Mouse (Mus musculus): ENCODE data around the gene Usp24.
"Not testable (repeated sequence)": the region's sequence is repeated elsewhere in the genome, so short reads cannot be mapped to it uniquely, and the experiment has no call there.

Gene Usp24

DNA sequence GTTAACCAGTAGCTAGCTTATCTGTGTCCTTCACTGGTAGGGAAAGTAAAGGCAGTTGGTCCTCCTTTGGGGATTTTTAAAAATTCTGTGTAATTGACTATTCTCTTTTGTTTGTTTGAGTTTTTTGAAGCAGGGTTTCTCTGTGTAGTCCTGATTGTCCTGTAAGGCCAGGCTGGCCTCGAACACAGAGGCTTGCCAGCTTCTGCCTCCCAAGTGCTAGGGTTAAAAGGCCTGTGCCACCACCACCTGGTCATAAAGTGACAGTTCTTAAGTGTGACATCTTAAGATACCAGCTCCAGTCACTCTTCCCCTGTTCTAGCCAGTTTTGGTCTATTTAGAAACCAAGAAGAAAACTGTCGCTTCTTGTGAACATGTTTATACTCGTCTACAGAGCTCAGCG is 2.2 kb downstream of the Usp24 start:
- no peak for DNase-seq (ENCODE audit: low spot score in 2 of 2)

DNA sequence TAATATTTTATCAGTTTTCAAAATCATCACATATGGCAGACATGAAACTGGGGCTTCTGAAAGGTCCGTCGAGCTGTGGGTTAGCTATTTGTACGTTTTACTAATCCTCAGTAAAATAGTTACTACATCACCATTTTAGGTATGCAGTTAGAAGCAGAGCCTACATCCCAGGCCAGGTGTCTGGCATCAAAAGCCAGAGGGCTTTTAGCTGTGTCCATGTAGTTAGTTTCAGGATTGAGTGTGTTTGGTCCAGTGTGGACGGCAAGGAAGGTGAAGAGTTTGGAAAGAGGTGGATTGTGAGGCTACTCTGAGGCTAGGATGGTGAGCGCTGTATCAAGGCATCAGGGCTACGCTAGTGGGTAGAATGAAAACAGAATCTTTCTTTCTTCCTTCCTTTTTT is 3.0 kb downstream of the Usp24 start:
- no peak for DNase-seq (ENCODE audit: low spot score in 2 of 2)

DNA sequence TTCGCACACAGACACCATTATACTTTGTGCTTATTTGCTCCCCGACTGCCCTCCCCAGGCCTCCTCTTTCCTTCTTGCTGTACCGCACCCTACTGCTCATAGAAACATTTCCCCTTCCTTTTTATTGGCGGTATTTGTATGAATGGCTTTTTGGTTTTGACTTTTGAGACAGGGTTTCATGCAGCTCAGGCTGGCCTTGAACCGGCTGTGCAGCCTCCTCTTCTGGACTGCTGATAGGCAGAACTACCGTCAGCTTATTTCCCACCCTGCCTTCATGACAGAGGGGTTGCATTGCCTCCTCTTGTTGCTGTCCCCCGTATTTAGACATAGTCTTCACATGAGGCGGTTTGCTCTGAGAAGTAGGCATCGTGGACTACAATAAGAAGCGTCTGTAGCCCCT is 6.8 kb downstream of the Usp24 start:
- DNase-seq (ENCODE audit: low spot score in 2 of 2), result no peak

DNA sequence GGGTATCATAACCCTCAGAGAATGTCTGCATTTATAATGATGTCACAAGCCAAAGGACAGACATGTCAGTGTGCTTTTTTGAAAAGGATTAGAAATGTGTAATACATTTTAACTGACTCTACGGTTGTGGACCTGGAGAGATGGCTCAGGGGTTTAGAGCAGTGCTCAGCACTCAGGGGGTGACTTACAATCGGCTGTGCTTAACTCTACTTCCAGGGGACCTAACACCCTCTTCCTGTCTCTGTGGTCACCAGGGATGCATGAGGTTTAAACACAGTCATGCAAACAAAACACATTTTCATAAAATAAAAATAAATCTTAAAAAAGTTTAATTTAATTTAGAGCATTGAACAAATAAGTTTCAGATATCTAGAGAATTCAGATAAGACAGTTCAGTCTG is 7.3 kb downstream of the Usp24 start:
- no peak for DNase-seq (ENCODE audit: low spot score in 2 of 2)

DNA sequence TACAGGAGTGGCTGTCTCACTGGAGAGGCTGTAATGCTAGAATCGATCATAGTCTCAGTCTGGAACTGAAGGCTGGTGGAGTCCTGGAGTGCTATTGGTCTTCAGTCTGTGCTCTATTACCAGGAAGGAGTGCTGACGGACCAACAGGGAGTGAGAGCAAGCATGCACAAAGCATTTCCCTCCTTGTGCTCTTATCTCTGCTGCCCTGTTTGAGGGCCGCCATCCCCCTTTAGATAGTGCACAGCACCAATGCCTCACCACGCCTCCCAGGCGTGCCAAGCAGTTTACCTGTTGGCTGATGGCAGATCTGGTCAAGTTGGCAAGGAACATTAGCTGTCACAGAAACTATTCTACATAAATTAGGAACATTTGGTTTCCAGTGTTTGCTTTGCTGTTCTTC is 11.4 kb downstream of the Usp24 start:
- peak; percentile 49 to 66 for DNase-seq (ENCODE audit: low spot score in 2 of 2)

DNA sequence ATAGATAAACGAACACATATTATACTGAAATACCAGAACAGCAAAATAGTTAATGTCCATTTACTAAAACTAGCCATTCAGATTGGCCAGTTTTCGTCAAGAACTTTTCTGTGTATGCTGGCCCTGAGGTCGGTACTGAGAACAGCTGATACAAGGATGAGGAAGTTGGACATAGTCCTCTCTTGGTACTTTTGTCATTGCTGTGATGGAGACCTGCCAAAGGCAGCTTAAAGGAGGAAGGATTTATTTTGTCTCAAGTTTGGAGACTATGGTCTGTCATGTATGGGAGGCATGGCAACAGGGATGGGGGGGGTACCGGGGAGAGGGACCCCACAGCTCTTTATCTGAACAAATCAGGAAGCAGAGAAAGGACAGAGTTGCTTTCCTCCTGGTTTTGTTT is 12.7 kb downstream of the Usp24 start:
- no peak for DNase-seq (ENCODE audit: low spot score in 2 of 2)

DNA sequence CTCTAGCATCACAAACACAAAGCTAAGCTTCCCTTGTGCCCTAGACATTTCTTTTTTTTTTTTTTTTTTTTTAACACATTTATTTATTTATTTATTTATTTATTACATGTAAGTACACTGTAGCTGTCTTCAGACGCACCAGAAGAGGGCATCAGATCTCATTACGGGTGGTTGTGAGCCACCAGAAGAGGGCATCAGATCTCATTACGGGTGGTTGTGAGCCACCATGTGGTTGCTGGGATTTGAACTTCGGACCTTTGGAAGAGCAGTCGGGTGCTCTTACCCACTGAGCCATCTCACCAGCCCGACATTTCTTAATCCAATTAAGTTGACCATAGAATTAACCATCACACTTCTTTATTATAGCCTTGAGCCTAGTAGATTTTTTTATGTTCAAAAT is 13.2 kb downstream of the Usp24 start:
- not testable (repeated sequence) for DNase-seq (ENCODE audit: low spot score in 2 of 2)

DNA sequence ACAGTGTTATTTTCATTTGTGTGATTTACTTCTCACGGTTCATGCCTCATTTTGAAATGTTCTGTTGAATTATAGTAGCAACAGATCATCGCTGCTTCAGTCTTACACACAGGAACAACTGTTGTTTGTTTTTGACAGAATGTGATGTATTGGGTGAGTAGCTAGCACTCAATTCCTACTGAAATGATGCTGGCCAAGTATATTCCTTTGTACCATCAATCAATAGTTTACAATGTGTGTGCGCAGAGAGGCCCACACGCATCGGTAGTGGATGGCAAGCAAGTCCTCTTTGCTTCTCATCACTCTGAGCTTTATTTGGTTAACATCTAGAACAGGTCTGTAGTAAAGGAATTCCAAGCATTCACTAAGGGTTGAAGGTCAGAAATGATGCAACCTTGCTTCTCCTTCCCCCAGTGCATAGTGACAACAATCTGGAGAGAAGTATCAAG is 14.4 kb downstream of the Usp24 start:
- no peak for DNase-seq (ENCODE audit: low spot score in 2 of 2)

DNA sequence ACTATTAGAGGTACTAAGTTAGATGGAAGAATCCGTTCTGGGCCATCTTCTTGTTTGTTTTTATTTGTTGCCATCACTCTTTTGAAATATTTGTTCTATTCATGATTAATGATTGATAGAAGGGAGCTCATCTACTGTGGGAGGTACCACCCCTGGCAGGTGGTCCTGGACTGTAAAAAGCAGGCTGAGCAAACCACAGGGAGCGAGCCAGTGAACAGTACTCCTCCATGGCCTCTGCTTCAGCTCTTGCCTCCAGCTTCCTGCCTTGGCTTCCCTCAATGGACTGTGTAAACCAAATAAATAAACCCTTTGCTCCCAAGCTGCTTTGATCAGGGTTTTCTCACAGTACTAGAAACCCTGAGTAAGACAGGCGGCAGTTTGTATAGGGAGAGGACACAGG is 17.1 kb downstream of the Usp24 start:
- DNase-seq (ENCODE audit: low spot score in 2 of 2), result no peak

DNA sequence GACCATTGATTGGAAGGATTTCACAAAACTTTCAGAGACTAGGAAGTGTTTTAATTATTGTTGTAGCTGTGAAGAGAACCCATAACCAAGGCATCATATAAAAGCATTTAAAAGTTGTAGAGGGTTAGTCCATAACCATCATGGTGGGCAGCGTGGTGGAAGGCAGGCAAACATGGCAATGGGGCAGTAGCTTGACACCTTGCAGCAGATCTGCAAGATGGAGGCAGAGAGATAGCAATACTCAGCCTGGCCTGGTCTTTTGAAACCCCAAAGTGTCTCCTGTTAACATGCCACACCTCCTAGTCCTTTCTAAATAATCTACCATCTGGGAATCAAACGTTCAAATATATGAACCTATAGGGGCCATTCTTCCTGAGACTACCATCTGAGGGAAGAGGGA is 17.6 kb downstream of the Usp24 start:
- DNase-seq (ENCODE audit: low spot score in 2 of 2), result no peak

DNA sequence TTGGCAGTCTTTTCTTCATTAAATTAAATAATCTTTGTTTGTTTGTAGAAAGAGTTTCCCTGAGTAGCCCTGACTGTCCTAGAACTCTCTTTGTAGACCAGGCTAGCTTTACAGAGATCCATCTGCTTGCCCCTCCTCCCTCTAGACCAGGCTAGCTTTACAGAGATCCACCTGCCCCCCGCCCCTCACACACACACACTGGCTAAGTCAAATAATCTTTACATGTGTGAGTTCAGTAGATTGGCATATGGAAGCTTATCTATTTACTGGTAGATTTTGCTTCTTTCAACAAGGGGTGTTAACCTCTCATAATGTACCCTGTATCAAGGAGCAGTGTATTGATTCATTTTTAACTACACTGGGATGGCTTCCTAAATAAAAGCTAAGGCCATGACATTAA is 19.8 kb downstream of the Usp24 start:
- DNase-seq (ENCODE audit: low spot score in 2 of 2), result no peak

DNA sequence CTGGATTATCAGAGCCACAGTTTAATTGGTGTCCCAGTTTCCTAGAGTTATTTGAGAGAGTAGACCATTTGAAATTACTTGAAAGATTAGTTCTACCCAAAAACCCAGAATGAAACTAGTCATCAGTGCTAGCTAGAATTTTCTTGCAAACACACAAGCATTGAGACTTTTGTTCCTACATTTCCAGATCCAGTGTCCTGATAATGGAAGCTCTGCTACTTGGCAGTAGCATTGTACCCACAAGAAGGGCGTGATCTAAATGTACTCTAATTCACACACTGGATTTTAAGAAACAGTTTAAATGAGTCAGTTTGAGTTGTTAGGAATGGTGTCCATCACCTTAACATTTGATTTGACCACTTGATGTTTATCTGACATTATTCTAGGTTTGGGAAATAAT is 31.7 kb downstream of the Usp24 start:
- no peak for DNase-seq (ENCODE audit: low spot score in 2 of 2)

DNA sequence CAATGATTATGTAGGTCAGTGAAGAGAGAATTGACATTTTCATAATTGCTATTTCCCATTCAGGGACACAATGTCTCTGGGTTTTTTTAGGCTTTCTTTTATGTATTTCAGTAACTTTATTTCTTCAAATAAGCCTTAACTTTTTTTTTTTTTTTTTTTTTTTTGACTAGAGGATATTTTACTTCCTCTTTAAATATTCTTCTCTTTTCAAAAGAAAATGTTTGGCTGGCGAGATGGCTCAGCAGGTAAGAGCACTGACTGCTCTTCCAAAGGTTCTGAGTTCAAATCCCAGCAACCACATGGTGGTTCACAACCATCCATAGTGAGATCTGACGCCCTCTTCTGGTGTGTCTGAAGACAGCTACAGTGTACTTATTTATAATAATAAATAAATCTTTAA is 39.0 kb downstream of the Usp24 start:
- not testable (repeated sequence) for DNase-seq (ENCODE audit: low spot score in 2 of 2)

DNA sequence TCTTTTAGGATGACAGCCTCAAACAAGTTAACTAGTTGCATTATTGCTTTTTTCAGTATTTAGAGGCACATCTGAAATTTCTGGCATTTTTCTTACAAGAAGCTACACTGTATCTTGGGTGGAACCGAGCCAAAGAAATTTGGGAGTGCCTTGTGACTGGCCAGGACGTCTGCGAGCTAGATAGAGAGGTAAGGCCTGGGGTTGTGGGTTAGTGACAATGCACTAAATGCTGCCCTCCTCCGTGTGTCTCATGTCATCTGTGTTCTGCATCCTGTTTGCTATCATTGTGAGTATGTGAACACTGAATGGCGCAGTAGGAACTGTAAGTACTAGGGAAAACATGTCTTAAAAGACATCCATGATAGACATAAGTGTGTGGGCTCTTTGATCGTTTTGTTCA is 54.0 kb downstream of the Usp24 start:
- DNase-seq (ENCODE audit: low spot score in 2 of 2), result no peak

DNA sequence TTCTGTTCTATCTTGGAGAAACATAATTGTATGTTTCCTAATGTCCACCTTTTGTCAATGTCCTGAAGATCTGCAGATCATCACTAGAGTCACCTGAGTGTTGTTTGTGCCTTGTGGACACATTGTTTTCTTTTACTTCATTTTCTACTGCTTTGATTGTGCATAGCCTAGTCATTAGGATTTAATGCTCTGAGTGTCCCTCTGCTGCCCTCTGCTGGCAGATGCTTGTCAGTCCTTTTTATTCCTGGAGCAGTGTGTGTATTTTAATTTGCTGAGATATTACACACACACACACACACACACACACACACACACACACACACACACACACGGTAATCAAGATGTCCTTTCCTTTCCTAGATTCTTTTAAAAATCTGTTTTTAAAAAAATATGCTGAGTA is 59.8 kb downstream of the Usp24 start:
- peak; percentile 71 to 90 for DNase-seq (ENCODE audit: low spot score in 2 of 2)

DNA sequence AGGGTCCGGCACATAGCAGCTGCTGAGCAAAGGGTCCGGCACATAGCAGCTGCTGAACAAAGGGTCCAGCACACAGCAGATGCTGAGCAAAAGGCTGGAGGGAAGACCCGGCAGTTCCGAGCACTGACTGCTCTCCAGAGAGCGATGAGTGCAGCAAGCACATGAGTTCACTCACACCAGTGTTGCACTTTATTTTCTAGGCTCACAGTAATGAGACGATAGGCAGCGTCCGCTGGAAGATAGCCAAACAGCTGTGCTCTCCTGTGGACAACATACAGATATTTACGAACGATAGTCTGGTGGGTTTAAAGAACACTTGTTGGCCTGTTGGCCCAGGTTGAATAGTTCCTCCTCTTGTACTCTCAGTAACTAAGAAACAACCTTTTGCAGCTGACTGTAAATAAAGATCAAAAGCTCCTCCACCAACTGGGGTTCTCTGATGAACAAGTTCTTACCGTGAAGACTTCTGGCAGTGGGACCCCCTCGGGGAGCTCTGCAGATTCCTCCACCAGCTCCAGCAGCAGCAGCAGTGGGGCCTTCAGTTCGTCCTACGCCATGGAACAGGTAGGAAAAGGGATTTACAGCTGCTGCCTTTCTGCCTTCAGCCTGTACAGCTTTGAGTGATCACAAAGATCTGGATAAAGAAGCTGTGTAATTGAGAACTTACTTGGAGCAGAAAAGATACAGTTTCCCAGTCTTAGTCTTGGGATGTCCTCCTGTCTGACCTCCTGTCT is 63.0 kb downstream of the Usp24 start:
- no peak for DNase-seq (ENCODE audit: low spot score in 2 of 2)

DNA sequence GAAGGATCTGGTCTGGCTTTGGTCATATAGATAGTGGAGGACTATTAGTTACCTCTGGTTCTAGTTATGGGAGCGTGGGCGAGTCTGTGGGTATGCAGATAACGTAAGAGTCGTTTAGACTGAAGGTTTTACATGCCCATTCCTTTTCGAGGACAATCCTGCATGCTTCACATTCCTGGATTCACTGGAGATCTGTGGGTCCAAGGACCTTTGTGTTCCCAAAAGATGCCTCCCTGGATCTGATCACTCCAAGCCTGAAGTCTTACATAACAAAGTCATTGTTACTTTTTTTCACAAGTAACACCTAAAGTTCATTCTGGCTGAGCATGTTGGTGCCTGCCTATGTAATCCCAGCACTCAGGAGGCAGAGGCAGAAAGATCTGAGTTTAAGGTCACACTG is 65.1 kb downstream of the Usp24 start:
- no peak for DNase-seq (ENCODE audit: low spot score in 2 of 2)

DNA sequence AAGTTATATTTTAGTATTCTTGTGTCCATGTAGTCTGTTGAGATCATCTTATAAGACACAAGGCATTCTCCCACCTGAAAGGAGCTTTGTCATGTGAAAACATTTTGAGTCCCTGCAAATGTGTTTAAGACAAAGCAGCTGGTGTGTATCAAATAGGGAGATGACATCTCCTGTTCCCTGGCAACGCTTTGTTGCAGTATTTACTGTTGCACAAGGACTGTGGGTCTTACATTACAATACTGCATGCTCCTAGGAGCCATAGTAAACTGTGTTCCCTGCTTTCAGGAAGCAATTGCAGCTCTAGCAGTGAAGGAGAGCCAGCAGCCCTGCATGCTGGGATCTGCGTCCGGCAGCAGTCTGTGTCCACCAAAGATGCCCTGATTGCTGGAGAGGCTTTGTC is 73.9 kb downstream of the Usp24 start:
- DNase-seq (ENCODE audit: low spot score in 2 of 2), result no peak

DNA sequence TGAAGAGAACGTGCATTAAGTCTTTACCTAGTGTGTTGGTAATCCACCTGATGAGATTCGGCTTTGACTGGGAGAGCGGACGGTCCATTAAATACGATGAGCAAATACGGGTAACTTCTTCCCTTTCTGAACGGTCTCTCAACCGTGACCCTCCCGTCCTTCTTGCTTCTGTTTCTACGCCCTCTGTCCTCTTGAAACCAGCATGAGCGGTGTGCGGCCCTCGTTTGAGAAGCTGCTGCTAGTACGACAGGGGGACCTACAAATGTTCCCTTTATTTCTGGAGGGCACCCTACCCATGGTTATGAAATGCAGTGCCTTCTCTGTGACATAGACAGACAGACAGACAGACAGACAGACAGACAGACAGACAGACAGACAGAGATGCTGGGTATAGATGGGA is 93.6 kb downstream of the Usp24 start:
- DNase-seq (ENCODE audit: low spot score in 2 of 2), result no peak

DNA sequence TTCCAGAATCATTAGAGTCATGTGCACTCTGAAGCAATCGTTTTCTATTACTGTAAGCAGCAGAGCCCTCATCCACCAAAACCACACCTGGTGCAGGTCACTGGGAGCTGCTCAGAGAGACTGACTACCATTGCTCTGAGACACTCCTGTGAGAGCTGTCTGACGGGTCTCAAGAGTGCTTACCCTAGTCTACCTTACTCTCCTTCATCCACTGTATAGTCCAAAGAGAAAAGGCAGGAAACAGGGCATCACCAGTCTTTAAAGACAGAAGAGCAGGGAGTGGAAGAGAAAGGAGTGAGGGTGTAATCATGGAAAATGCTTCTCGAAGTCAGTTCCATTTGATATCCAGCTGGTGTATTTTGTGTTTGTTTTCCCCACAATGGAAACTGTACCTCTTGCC is 103.2 kb downstream of the Usp24 start:
- DNase-seq (ENCODE audit: low spot score in 2 of 2), result no peak

DNA sequence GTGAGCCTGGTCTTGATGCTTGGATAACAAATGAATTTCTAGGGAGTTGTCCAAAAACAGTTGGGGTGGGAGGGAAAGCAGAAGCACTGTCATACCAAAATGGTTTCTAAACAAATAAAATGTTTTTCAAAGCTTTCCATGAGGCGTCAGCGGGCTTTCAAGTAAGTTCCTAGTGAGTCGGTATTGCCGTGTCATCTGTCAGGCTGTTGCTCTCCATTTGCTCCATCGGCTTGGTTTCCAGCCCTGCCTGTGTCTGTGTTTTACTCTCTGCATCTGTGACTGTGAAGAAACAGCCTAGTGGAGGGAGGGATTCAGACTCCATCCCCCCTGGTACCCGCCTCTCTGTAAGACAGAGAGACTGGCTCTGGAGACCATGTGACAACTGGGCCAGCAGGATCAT is 103.8 kb downstream of the Usp24 start:
- DNase-seq (ENCODE audit: low spot score in 2 of 2), result no peak

DNA sequence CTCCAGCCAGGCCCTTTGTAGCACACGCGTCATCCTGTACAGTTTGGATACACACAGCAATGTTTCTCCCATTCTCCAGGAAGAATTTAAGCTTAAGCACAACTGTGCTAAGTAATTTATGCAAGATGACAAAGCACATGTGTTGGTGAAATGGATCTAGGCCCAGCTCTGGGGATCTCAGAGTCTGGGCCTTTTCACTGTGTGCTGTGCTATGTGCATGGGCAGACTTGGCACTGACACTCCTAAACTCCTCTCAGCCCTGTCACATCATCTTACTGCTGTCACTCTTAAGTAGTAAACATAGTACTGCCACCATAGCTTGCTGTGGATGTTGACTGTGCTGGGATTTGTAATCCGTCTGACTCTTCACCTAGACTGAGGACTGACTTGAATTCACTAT is 106.6 kb downstream of the Usp24 start:
- no peak for DNase-seq (ENCODE audit: low spot score in 2 of 2)

DNA sequence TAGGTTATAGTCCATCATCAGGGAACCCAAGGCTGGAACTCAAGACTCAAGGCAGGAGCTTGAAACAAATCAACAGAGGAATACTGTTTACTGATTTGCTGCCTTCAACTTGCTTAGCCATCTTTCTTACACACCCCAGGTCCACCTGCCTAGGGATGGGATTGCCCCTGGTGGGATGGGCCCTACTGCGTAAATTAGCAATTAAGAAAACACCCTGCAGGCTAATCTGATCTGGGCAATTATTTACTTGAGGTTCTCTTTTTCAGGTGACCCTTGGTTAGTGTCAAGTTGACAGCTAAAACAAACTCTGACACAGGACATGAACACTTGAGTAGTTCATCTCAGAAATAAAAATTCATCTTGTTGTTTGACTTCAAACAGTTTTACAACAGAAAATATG is 108.5 kb downstream of the Usp24 start:
- no peak for DNase-seq (ENCODE audit: low spot score in 2 of 2)

DNA sequence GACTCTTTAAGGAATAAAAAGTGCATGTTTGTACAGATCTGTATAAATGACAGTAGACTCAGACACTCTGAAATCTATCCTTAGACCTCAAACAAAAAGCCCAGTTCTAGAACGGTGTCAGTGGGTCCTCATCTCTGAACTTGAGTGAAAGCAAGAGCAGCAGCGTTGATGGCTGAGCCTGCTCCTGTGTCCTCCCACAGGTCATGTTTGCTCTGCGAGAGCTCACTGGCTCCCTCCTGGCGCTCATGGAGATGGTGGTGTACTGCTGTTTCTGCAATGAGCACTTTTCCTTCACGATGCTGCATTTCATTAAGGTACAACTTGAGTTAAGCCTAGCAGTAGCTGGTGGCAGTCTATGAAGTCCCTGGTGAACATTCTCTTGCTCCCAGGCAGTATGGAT is 110.3 kb downstream of the Usp24 start:
- no peak for DNase-seq (ENCODE audit: low spot score in 2 of 2)

Measured in spleen, postnatal 4 days (tissue).